In genomic region chr4:155233878-155234277, GRCm38 (mm10) we compare ENCODE assay signal across 8 mouse cellular contexts. TPM values are rescaled to one million over a fixed set of nuclear protein-coding genes. Genes with fewer than 3 reads are reported as not detected.
DNase-seq lines count a peak whose midpoint lies in the region; ATAC-seq lines count a peak whose summit lies in the region.

No protein-coding gene starts in this region.

- peak; percentile 78 for ATAC-seq in embryonic facial prominence, embryonic 13.5 days (ENCODE audit: insufficient number of reproducible peaks, insufficient read depth, low FRiP score, low TSS enrichment, low read depth)
- ATAC-seq in midbrain, embryonic 11.5 days (ENCODE audit: low FRiP score), result no peak

- peaks cover 57% of the 10 kb centered on the region for H3K4me1 ChIP-seq in embryonic facial prominence, embryonic 13.5 days
- peaks cover 18% of the 10 kb centered on the region for H3K4me1 ChIP-seq in midbrain, embryonic 11.5 days (ENCODE audit: control insufficient read depth, insufficient read depth, low read length)

- no peaks in the 10 kb centered on the region for H3K36me3 ChIP-seq in embryonic facial prominence, embryonic 13.5 days
- no peaks in the 10 kb centered on the region for H3K36me3 ChIP-seq in midbrain, embryonic 11.5 days (ENCODE audit: control insufficient read depth, insufficient read depth, low read length)

- intact Hi-C loops in left cerebral cortex, postnatal 36 days (cut with DNase I), result no loop called here

- peak; percentile 66 for DNase-seq in ovary, postnatal 36 days (ENCODE audit: low spot score)
- no peak for DNase-seq in ovary, adult 18-20 months (ENCODE audit: low spot score)
- peak; percentile 90 for DNase-seq in heart, adult 18-20 months
- DNase-seq in kidney, adult 11 months, result peak; percentile 82
- DNase-seq in left cerebral cortex, postnatal 36 days (ENCODE audit: low spot score in 2 of 2), result peak; percentile 87 to 90
- no peak for DNase-seq in midbrain, embryonic 11.5 days (ENCODE audit: low spot score, missing footprints)
- peak; percentile 70 for DNase-seq in urinary bladder, postnatal 25 days (ENCODE audit: low spot score)

- no peak overlapping the region for H3K4me3 ChIP-seq in embryonic facial prominence, embryonic 13.5 days
- H3K4me3 ChIP-seq in midbrain, embryonic 11.5 days (ENCODE audit: low read depth, low read length), result no peak overlapping the region

- no peaks in the 10 kb centered on the region for H3K9me3 ChIP-seq in embryonic facial prominence, embryonic 13.5 days
- H3K9me3 ChIP-seq in midbrain, embryonic 11.5 days (ENCODE audit: control insufficient read depth, low read length), result no peaks in the 10 kb centered on the region

- no peaks in the 10 kb centered on the region for H3K27me3 ChIP-seq in embryonic facial prominence, embryonic 13.5 days
- no peaks in the 10 kb centered on the region for H3K27me3 ChIP-seq in midbrain, embryonic 11.5 days (ENCODE audit: control insufficient read depth, insufficient read depth, low read length)

- peak overlapping the region; percentile 46 for H3K4me2 ChIP-seq in embryonic facial prominence, embryonic 13.5 days
- no peak overlapping the region for H3K4me2 ChIP-seq in midbrain, embryonic 11.5 days

- peak overlapping the region; percentile 49 for H3K9ac ChIP-seq in embryonic facial prominence, embryonic 13.5 days
- peak overlapping the region; percentile 27; the same call in 1 of the 2 replicates for H3K9ac ChIP-seq in midbrain, embryonic 11.5 days (ENCODE audit: low read length)

- H3K27ac ChIP-seq in embryonic facial prominence, embryonic 13.5 days, result peak overlapping the region; percentile 99
- H3K27ac ChIP-seq in midbrain, embryonic 11.5 days (ENCODE audit: low read depth, low read length), result 0 out of 2 replicates have a peak overlapping the region, but pooled peaks have one; percentile 14

- WGBS in embryonic facial prominence, embryonic 13.5 days, result 0% methylated on average over 10 of the region's 10 CpGs
- 51% methylated on average over 10 of the region's 10 CpGs for WGBS in midbrain, embryonic 11.5 days

RNA-seq across cellular contexts. Expression of gene Ski, which starts 11.5 kb away (rescaled TPM):
- polyA plus RNA-seq in embryonic facial prominence, embryonic 13.5 days (2015; fragmentation: Nextera tagmentation; extraction: Ambion mirVana), result 21.5 and 24.9 TPM in 2 replicates
- total RNA-seq in heart, adult 18-20 months (2021), result 10 to 100 TPM; 48.6 to 50.2 TPM
- total RNA-seq in left cerebral cortex, postnatal 36 days (2021), result 100 to 1,000 TPM; 113 to 119 TPM
- polyA plus RNA-seq in midbrain, embryonic 11.5 days (2014; fragmentation: Nextera tagmentation; extraction: Ambion mirVana), result 12.7 and 13.6 TPM in 2 replicates

RNA-seq across cellular contexts. Expression of gene Faap20, which starts 15.7 kb away (rescaled TPM):
- polyA plus RNA-seq in embryonic facial prominence, embryonic 13.5 days (2015; fragmentation: Nextera tagmentation; extraction: Ambion mirVana), result 77.4 and 80.0 TPM in 2 replicates
- total RNA-seq in heart, adult 18-20 months (2021), result 10 to 100 TPM; 19.2 to 20.3 TPM
- 10 to 100 TPM; 26.0 to 28.0 TPM for total RNA-seq in left cerebral cortex, postnatal 36 days (2021)
- 101 and 110 TPM in 2 replicates for polyA plus RNA-seq in midbrain, embryonic 11.5 days (2014; fragmentation: Nextera tagmentation; extraction: Ambion mirVana)

Comparison
In these comparisons a context has a peak if more than half of its experiments do, and no peak if none do; other contexts are left out.
1. DNase-seq: peak in ovary, postnatal 36 days (single experiment), heart, adult 18-20 months (2 of 2), kidney, adult 11 months (single experiment), left cerebral cortex, postnatal 36 days (2 of 2) and urinary bladder, postnatal 25 days (single experiment); none in ovary, adult 18-20 months (single experiment) and midbrain, embryonic 11.5 days (single experiment).